Mouse (Mus musculus): Measurements from ENCODE around the gene Ssbp4.

DNA sequence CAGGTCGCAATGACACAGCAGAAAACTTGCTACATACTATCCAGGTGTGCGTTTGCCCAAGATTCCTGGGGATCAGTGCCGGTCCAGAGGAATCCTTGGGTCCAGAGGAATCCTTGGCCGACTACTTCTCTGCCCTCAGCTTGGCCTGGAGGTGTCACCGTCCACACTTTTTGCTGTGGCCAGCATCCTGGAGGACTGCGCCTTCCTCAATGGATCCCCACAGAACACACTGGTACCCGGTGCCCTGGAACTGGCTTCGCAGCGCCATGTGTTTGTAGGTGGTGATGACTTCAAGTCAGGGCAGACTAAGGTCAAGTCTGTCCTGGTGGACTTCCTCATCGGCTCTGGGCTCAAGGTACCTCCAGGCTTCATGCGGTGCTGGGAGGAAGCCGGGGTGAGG lies 12.9 kb downstream of the Ssbp4 start:
- TF ChIP-seq FOSL1 (IDR thresholded peaks at IDR 0.05; ENCODE audit: insufficient read depth, low read length, poor library complexity, severe bottlenecking), result no peak
- TF ChIP-seq CTCF (IDR thresholded peaks at IDR 0.05; ENCODE audit: control insufficient read depth, insufficient read depth, insufficient read length), result no peak
- TF ChIP-seq MYOG (IDR thresholded peaks at IDR 0.05; ENCODE audit: control insufficient read depth, extremely low read depth, insufficient read length), result no peak
- TF ChIP-seq USF1 (IDR thresholded peaks at IDR 0.05; ENCODE audit: low read depth), result no peak

Data from C2C12 (cell line).